Mouse (Mus musculus) lung, postnatal 25 days (tissue): ENCODE data around the gene Cd44.

Experiments
- DNase-seq: peaks from one replicate; pipeline ENCODE4 v3.0.0; 2022; ENCODE audit warnings: low spot score

The Cd44 gene

GRCm38 (mm10) chr2:102913833-102914545, 12.5 kb upstream of the Cd44 start:
- DNase-seq = no peak

- no peak for DNase-seq
Observed at GRCm38 (mm10) chr2:102912951-102913350, 11.5 kb upstream of the Cd44 start.

- no peak for DNase-seq
Observed at GRCm38 (mm10) chr2:102912469-102912868, 11.0 kb upstream of the Cd44 start.

- no peak for DNase-seq
Observed at GRCm38 (mm10) chr2:102909403-102909802, 7.9 kb upstream of the Cd44 start.

GRCm38 (mm10) chr2:102905604-102906003, 4.1 kb upstream of the Cd44 start:
- DNase-seq = no peak

- DNase-seq = no peak
Observed at GRCm38 (mm10) chr2:102901828-102902223, 361 bp upstream of the Cd44 start.

- no peak for DNase-seq
Observed at GRCm38 (mm10) chr2:102900230-102900721, 1.2 kb downstream of the Cd44 start.

GRCm38 (mm10) chr2:102899238-102899637, 2.2 kb downstream of the Cd44 start:
- peak; percentile 41 for DNase-seq

GRCm38 (mm10) chr2:102898585-102898984, 2.9 kb downstream of the Cd44 start:
- no peak for DNase-seq

- DNase-seq = no peak
Observed at GRCm38 (mm10) chr2:102896154-102896553, 5.3 kb downstream of the Cd44 start.

- no peak for DNase-seq
Observed at GRCm38 (mm10) chr2:102895197-102895596, 6.3 kb downstream of the Cd44 start.

- peak; percentile 58 for DNase-seq
Observed at GRCm38 (mm10) chr2:102894785-102895184, 6.7 kb downstream of the Cd44 start.

GRCm38 (mm10) chr2:102888688-102889225, 12.7 kb downstream of the Cd44 start:
- no peak for DNase-seq

GRCm38 (mm10) chr2:102887137-102887536, 14.3 kb downstream of the Cd44 start:
- DNase-seq = no peak

GRCm38 (mm10) chr2:102886306-102886935, 15.0 kb downstream of the Cd44 start:
- no peak for DNase-seq

GRCm38 (mm10) chr2:102882597-102883272, 18.7 kb downstream of the Cd44 start:
- no peak for DNase-seq

- no peak for DNase-seq
Observed at GRCm38 (mm10) chr2:102882004-102882588, 19.4 kb downstream of the Cd44 start.

GRCm38 (mm10) chr2:102878513-102878912, 23.0 kb downstream of the Cd44 start:
- DNase-seq = no peak

- DNase-seq = no peak
Observed at GRCm38 (mm10) chr2:102877463-102877862, 24.0 kb downstream of the Cd44 start.

- no peak for DNase-seq
Observed at GRCm38 (mm10) chr2:102876141-102876540, 25.3 kb downstream of the Cd44 start.

- DNase-seq = peak; percentile 48
Observed at GRCm38 (mm10) chr2:102873848-102874247, 27.6 kb downstream of the Cd44 start.

- no peak for DNase-seq
Observed at GRCm38 (mm10) chr2:102873194-102873593, 28.3 kb downstream of the Cd44 start.
